Mouse (Mus musculus) megakaryocyte progenitor cell, adult 5-6 weeks (primary cell): Measurements from ENCODE around the gene Gm20388. TPM values are rescaled to one million over a fixed set of nuclear protein-coding genes. Genes with fewer than 3 reads are reported as not detected.

Source experiments
- ATAC-seq: replicated peaks from 2 replicates; pipeline ENCODE4 v1.8.0; 2016; ENCODE audit warnings: mild to moderate bottlenecking, moderate TSS enrichment, inconsistent platforms; ENCODE audit not compliant: poor library complexity
- total RNA-seq, 2 experiments: library from RNA; stranded (forward) in 1 of 2; stranded (reverse) in 1 of 2; fragments of 157-497, 149-512 nt in 1 of 2; fragments of 200-1000 nt in 1 of 2; gene quantifications; 2 replicates each; pipeline versions ENCODE4 v1.2.3 to v1.2.4; 2015 to 2017

The Gm20388 gene
- total RNA-seq, 2 experiments from 2014 or later, result 18.6 TPM; not detected in 1

DNA sequence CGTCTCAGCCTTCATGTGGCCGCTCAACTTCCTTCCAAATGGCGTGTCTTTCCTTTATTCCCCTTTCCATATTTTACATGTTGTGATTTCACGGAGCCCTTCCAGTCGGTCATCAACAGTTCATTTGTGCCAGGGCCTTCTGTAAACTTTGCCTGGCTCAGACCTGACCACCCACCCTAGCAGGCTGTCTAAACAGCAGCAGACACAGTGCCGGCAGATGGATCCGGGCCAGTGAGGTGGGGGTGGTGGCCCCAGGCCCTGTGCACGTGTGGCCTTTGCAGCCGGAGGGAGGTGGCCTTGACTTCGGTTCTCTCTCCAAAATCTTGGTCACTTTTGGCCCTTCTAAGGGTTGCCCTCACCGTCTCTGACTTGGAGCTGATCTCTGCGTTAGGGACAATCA is 940.8 kb downstream of the Gm20388 start:
- ATAC-seq, result no peak

DNA sequence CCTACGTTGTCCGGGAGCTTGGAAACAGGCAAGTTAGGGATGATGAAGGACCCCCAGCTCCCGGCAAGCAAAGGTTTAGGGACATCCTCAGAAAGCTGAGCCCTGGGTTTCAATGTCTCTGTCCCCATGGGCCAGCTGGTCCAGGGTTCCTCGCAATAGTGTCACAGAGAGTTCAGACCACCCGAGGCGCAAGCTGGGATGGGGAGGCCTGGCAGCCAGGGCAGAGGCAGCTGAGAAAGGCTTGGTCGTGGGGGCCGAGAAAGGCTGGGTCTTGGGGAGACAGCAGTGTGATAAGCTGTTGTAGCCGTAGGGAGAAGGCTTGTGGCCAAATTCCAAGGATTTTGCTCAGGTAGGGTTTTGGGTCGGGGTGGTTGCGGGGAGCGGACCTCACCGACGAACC is 949.2 kb downstream of the Gm20388 start:
- no peak for ATAC-seq

DNA sequence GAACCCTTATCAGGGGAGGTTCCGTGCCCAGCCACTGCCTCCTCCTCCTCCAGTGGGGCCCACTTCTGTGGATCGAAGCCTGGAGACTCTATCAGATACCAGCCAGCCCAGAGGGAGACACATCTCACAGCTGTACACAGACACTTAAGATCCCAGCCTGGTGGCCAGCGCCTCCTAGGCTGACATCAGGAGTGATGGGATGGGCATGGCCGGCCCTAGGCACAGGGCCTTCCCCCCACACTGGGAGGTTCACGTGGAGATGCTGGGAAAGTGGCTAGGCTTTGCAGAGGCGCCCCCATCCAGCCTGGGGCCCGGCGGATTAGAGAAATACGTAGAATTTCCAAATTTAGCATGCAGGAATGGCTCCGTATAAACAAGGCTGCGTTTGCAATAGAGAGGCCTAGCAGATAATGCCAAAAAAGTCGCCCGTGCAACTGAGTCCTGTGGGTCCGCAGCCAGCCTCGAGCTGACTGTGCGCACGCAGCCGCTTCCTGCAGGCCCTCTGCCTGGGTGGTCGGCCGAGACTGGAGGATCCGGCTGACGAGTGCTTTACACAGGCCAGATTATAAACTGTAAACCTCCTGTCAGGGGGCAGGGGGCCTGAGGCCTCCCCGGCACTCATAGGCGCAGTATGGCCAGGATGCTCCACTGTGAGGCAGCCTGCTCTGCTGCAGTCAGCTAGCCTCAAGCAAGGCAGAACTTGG is 949.9 kb downstream of the Gm20388 start:
- no peak for ATAC-seq

DNA sequence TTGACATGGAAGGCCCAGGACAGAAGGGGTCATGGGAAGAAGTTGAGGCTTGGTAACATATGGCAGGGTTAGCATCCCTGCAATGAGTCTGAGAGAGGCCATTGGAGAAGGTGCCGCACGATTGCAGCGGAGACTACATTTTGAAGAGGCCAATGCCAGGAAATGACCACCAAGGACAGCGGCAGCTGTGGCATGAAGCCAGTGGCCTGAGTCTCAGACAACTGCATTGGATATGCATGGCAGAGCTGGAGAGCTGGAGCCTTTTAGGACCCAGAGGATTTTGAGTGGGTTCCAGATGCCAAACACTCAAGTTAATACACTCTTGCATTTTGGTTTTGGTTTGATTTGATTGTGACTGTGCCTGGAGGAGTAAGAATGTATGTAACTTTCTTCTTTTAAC is 953.0 kb downstream of the Gm20388 start:
- no peak for ATAC-seq

DNA sequence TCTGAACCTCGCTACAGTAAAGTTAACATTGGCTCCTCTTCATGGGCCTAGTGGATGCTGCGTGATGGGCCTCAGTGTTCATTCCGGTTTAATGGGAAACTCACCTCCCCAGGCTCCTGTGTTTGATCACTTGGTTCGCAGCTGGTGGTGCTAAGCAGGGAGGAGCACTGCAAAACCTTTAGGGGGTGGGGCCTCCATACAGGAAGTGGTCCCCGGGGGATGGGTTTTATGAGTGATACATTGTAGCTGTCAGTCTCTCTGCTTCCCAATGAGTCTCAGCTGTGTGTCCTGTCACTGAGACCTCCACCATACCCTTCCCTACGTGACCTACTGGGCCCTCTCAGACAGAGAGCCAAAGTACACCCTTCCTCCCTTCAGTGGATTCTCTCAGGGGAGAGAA is 956.7 kb downstream of the Gm20388 start:
- ATAC-seq, result no peak

DNA sequence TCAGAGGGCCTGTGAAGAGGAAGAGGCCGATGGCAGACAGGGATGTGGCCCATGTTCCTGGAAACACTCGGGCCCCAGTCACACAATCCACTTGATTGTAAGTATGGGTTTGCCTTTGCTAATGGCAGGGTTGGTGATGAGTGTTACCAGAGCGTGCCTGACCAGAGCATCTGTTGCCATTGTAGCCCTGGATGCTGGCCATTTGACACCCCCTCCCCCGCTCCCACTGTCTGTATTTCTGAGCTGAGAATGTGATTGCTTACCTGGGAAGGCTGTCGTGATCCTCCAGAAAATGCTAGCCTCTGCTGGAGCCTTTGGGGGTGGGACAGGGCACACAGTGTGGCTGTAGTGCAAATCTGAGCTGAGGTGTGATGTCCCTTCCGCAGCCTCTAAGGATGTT is 962.0 kb downstream of the Gm20388 start:
- ATAC-seq, result no peak

DNA sequence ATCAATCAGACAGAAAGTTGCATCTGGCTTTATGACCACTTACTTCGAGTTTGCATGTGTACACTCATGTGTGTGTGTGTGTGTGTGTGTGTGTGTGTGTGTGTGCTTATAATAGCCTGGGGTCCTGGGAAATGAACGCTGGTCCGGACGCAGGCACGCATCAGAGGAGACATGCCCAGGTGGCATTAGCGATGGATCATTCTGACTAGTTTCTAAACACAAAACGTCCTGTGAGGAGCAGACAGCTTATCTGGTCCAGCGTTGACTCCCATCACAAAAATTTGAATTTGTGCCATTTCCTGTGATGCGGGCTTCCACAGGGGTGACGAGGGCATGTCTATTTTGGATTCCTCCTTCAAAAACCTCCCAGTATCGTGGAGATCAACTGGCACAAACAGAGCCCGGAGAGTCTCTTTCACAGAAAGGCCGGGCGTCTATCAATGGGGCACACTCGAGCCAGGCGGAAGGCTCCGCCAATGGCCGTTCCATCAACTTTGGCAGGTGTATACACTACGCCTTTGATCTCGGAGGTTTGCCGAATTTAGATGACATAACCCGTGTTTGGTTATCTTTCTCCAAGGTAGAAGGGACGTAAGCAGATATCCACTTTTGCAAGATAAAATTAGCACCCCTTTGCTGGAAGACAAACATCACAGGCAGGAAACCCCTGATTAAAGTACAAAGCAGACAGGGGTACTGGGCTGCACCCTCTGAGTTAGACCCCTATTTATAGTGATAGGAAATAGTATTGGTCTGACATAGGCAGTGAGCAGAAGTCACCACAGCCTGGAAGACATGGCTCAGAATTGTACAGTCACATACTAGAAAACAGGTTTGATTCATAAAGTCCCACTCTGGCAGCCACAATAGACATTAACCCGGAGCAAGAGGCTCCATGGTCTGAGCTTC is 965.6 kb downstream of the Gm20388 start:
- ATAC-seq, result no peak

DNA sequence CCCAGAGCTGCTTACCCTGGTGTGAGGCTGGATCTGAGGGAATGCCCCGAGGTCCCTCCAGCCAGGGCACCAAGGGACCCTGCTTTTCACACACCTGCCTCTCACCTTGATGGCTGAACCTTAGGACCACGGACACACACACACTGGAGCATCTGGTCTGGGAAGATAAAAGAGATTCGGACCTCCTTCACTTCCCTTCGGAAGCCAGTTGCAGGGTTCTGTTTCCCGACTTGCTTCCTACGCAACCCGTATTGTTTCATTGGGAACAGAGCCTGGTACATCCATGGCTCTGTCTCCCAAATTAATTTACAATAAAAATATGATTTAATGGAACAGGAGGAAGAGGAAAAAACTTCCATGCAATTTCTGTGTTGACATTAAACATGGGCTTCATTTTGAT is 966.4 kb downstream of the Gm20388 start:
- ATAC-seq, result no peak

DNA sequence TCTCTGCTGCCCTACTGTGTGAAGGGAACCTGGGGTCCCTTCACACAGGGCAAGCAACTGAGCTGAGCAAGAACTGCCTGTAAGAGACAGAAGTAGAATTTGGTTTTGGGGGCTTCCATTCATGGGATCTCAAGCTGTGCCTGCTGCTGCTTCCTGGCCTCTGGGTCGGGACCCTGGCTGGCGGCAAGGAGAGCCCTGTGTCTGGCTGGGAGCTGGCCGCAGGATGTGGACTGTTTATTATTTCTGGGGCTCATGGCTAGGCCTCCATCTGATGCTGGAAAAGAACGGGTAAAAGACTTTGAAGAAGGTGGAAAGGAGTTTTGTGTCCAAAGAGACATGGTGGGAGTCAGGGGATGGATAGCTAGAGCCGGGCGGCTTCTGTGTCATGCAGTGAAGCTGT is 969.3 kb downstream of the Gm20388 start:
- no peak for ATAC-seq

DNA sequence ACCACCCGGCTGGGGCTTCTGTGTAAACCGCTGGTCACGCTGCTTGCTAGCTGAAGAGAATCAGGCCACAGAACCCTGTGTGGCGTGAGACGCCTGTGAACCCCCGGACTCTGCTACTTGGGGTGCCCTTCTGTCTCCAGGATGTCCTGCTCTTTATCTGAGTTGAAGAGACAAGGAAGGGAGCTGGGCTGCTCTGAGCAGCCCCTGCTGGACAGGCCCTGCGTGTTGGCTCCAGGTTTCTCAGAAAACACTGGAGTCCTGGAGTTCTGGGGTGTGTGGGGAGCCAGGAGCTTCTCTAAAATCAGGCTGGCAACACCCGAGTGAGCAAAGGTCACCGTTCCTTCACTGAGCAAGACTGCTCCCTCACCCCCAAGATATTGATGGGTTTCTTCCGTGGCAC is 971.0 kb downstream of the Gm20388 start:
- no peak for ATAC-seq

DNA sequence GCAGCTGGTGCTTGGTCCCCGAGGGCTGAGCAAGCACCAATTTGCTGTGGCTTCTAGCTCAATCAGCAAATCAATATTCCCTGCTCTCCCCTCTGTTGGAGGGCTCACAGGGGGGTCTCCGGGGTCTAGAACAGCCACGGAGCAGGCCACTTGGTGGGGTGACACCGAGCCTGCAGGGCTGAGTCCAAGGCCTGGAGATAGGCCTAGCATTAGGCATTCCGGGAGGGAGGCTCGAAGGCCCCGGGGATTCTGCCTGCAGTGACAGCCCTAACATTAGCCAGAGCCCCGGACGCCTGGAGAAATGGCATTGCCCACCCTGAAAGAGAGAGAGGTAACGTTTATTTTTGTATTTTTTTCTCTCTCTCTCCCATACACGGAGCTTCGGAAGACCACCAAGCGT is 972.0 kb downstream of the Gm20388 start:
- no peak for ATAC-seq

DNA sequence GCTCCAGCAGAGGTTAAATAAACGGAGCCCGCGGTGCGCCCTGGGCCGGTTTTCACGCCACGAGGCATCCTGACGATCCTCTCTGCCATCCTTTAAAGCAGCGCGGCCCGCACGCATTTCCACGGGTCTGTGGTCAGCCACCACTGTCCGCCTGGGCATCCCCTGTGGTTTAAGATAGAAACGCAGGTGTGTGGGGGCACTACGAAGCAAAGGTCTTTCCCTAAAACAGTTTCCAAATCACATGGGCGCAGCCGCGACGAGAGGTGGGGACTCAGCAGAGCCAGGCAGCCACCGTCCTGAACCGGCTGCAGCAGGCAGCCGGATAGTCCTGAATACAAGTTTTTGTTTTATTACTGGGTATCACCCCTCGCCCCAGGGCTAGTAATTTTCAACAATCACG is 972.7 kb downstream of the Gm20388 start:
- ATAC-seq, result no peak

DNA sequence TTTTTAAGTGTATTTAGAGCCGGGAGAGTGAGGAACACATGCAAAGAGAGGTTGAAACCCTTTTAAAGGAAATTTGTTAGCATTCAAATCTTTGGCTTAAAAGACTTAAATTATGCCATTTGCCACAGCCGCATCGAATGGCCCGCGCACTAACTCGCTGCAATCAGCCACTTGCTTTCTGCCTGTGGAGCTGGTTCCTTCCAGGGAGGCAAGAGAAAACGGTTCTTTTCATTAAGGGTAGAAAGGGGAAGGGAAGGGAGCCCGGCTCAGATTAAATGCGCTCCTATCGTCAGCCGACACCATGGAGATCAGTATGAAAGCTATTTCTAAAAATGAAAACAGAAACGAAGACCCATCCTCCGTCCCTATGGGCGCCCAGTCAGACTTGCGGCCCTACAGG is 973.2 kb downstream of the Gm20388 start:
- ATAC-seq, result no peak

DNA sequence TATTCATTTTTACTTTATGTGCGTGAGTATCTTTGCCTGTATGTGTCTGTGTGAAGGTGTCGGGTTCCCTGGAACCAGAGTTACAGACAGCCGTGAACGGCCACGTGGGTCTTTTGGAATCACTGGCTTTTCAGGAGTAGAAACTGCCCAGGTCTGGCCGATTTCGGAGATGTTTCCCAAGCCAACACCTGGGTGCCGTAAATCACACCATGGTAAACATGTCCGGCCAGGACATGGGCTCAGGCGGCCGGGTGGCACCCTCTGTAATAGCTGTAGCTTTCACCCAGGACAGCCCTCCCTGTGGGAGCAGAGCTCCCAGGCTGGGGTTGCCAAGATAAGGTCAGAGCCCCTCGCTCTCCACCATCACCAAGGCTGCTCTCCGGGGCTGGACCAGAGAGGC is 974.2 kb downstream of the Gm20388 start:
- ATAC-seq, result no peak

DNA sequence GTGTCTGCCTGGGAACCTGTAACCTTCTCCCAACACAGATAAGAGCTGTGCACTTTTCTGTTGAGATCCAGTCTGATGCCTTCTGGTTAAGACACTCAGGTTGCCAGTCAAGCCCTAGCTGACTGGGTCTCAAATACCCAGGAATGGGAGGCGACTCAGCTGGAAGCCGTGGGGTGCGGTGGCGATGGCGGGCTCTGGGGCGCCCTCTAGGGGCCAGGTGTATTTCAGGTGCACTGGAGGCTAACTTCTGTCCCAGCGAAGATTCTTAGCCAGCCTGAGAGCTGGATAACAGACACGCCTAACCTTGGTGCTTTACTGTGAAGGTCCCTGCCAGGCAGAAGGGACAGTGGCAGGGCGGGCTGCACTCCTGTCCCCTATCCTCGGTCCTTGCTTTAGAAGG is 976.6 kb downstream of the Gm20388 start:
- ATAC-seq, result no peak

DNA sequence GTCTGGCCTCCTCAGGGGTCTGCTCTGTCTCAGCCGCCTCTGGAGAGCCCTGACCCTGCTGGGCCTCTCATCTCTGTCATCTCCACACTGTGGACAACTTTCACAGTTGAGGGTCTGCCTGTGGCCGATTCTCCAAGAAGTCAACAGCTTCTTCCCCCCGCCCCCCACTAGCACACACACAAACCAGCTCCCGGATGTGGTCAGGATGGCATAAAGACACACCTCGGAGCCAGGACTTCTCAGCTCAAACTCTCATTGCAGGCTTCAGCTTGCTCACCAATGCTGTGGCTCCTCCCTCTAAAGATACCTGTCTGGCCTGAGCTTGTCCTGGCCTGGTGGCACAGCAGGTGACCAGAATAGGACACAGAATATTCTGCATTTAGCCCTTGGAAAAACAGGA is 977.4 kb downstream of the Gm20388 start:
- ATAC-seq, result no peak

DNA sequence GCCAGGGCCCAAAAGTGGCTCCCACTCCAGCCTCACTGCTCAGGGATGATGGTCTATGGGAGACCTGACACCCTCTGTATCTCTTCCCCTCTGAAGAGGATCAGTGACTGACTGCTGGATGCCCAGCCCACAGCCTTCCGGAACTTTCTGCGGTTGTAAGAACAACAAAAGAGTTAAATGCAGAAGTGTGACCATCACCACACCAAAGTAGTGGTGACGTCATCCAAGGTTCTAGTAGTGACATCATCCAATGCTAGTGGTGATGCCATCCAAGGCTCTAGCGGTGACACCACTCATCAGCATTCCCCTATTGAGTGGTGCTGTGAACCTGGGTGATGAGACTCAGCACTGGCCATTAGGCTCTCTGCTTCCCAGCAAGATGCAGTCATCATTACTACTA is 978.5 kb downstream of the Gm20388 start:
- ATAC-seq, result no peak

DNA sequence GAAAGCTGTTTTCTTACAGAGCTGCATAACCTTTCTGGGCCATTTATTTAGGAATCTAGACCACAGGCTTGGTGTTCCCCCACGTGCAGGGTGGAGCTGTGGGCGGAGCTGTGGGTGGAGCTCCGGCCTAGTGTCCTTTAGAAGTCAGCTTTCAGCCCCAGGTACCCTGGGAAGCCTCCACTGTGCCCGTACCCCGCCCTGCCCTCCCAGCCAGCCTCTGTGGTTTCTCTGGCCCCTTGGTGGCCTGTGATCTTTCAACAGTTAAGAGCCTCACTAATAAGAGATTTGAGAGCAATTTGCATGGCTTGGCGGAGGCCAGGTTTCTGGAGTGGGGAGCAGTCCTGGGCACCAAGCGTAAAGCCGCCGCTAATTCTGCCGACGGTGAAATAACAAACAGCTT is 979.4 kb downstream of the Gm20388 start:
- ATAC-seq, result no peak

DNA sequence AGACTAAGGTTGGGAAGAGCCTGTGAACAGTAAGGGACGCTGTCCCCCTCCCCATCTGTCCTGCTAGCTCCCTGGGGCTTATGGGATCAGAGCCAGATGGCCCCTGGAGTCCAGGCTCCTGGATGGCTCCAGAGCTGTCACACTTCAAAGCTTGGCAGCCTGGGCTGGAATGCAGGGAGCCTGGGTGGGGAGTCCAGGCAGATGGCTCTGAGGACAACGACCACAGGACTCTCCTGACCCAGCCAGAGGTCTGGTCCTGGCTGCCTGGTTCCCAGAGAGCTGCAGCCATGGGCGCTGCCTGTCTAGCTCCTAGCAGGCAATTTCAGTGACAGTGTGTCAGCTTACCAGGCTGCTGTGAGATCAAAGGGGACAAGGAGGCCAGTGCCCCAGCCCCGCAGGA is 984.4 kb downstream of the Gm20388 start:
- ATAC-seq, result no peak

DNA sequence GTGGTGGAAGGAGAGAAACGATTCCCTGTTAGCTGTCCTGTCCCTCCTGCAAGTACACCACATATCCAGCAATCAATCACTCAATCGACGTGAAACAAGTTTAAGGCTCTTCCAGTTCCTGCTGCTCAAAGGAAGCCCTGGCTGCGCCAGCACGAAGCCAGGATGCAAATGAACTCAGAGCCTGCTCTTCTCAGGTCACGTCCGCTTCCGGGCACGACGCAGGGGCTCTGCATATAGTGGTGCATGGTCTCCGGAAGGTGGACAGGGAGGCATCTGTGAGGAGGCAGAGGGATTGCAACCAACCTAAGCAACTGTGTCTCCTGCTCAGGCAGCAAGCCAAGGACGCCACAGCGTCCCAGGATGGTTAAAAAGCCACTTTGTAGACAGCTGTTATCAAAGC is 985.0 kb downstream of the Gm20388 start:
- no peak for ATAC-seq

DNA sequence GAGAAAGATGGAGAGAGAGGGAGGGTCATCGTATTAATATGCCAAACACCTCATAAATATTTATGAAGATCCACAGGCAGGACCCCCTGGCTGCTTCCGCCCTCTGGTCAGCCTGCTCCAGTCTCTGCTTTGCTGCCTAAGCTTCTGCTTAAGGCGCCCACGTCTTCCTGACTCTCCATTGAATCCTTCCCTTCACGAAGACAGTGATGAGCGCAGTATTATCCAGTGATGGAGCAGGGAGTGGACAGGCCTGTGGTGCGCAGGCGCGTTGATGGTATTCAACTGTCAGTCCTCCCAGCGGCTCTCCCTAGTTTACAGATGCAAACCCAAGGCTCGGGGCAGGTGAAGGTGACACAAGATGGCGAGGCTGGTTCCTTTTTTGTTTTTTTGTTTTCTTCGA is 985.6 kb downstream of the Gm20388 start:
- ATAC-seq, result no peak

DNA sequence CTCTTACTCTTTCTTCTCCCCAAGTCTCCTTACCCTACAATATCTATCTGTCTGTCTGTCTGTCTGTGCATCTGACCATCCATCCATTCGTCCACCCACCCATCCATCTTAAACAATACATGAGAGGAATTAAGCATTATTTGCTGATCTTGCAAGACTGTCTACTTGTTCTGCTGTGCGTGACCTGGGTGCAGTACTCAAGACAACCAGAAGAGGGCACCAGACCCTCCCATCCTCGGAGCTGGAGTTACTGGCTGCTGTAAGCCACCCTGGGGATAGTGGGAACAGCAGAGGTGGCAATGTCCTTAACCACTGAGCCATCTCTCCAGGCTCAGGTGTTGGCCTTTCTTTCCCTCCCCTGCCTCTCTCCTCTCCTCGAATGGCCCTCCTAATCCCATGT is 987.4 kb downstream of the Gm20388 start:
- 0 out of 2 replicates have a peak, but pooled peaks have one; percentile 46 for ATAC-seq
